Mouse (Mus musculus) limb, embryonic 10.5 days (tissue): ENCODE data around the gene Rpl35. TPM values are rescaled to one million over a fixed set of nuclear protein-coding genes. Genes with fewer than 3 reads are reported as not detected.
"Not testable (repeated sequence)": the region's sequence is repeated elsewhere in the genome, so short reads cannot be mapped to it uniquely, and the experiment has no call there.

Experiments
- DNase-seq: peaks from one replicate; pipeline ENCODE4 v3.0.0-alpha.2; 2017; ENCODE audit warnings: low spot score
- H3K27ac ChIP-seq: fragments of 300-500 bp; sonication (generic); 2 replicates; pipeline ENCODE4 v1.5.1; 2016; ENCODE audit warnings: mild to moderate bottlenecking
- H3K27me3 ChIP-seq: fragments of 300-500 bp; sonication (generic); 2 replicates; pipeline ENCODE4 v1.6.1; 2016; ENCODE audit warnings: low read depth, mild to moderate bottlenecking; ENCODE audit not compliant: poor library complexity, severe bottlenecking
- H3K36me3 ChIP-seq: fragments of 300-500 bp; sonication (generic); 2 replicates; pipeline ENCODE4 v1.6.1; 2016; ENCODE audit warnings: mild to moderate bottlenecking, moderate library complexity
- H3K4me1 ChIP-seq: fragments of 300-500 bp; sonication (generic); 2 replicates; pipeline ENCODE4 v1.6.1; 2016
- H3K4me3 ChIP-seq: fragments of 300-500 bp; sonication (generic); 2 replicates; pipeline ENCODE4 v1.5.1; 2016; ENCODE audit warnings: mild to moderate bottlenecking, moderate library complexity
- H3K9me3 ChIP-seq: fragments of 300-500 bp; sonication (generic); replicated peaks from 2 replicates; pipeline ENCODE4 v1.6.1; 2016; ENCODE audit warnings: mild to moderate bottlenecking
- WGBS: fragments of 180-500 bp; shearing (Covaris S2); methylation state at CpG from one replicate; pipeline ENCODE4 v1.1.7; 2016; 5-methylcytosine and 5-hydroxymethylcytosine counted together
- polyA plus RNA-seq: library from polyadenylated mRNA; unstranded; fragments of >200 nt; fragmentation: Nextera tagmentation; extraction: Ambion mirVana; gene quantifications from 2 replicates; pipeline ENCODE4 v1.2.1, GENCODE M21; 2016

Gene Rpl35
- 939 and 1,103 TPM in 2 replicates for polyA plus RNA-seq

- 12% methylated on average over 15 of the region's 15 CpGs for WGBS
- H3K27me3 ChIP-seq, result no peaks in the 10 kb centered on the region
- DNase-seq, result no peak
- peak within 1 kb of the TSS; percentile 93 for H3K27ac ChIP-seq
- peak within 1 kb of the TSS; percentile 76 for H3K4me3 ChIP-seq
- H3K9me3 ChIP-seq, result no peaks in the 10 kb centered on the region
- H3K4me1 ChIP-seq, result peaks cover 45% of the 10 kb centered on the region
- H3K36me3 ChIP-seq, result peaks cover 39% of the 10 kb centered on the region
Measured at GRCm38 (mm10) chr2:39005574-39006079, at the start of gene Rpl35. TSS of gene Rpl35 (minus strand) at chr2:39005624.

GRCm38 (mm10) chr2:39048515-39048914 lies 43.1 kb upstream of the Rpl35 start:
- Histone ChIP-seq H3K27me3 (no peaks in the 10 kb centered on the region), H3K36me3 (peaks cover 94% of the 10 kb centered on the region), H3K4me1 (no peaks in the 10 kb centered on the region), H3K27ac (no peak overlapping the region), H3K4me3 (no peak overlapping the region), H3K9me3 (no peaks in the 10 kb centered on the region)
- no peak for DNase-seq
- WGBS, result 98% methylated on average over 1 of the region's 1 CpGs

- peaks cover 83% of the 10 kb centered on the region for H3K36me3 ChIP-seq
- H3K27ac ChIP-seq, result no peak overlapping the region
- no peak overlapping the region for H3K4me3 ChIP-seq
- WGBS, result 97% methylated on average over 1 of the region's 1 CpGs
- H3K9me3 ChIP-seq, result no peaks in the 10 kb centered on the region
- H3K27me3 ChIP-seq, result no peaks in the 10 kb centered on the region
- H3K4me1 ChIP-seq, result no peaks in the 10 kb centered on the region
- DNase-seq, result no peak
Measured at GRCm38 (mm10) chr2:39040215-39040614, 34.8 kb upstream of the Rpl35 start.

- H3K36me3 ChIP-seq, result peaks cover 87% of the 10 kb centered on the region
Measured at GRCm38 (mm10) chr2:39031611-39032010, 26.2 kb upstream of the Rpl35 start.

GRCm38 (mm10) chr2:39020004-39020403 lies 14.6 kb upstream of the Rpl35 start:
- H3K9me3 ChIP-seq, result no peaks in the 10 kb centered on the region
- no peak overlapping the region for H3K4me3 ChIP-seq
- no peaks in the 10 kb centered on the region for H3K27me3 ChIP-seq
- no peak for DNase-seq
- 100% methylated on average over 1 of the region's 1 CpGs for WGBS
- no peak overlapping the region for H3K27ac ChIP-seq
- no peaks in the 10 kb centered on the region for H3K4me1 ChIP-seq
- H3K36me3 ChIP-seq, result peaks cover 92% of the 10 kb centered on the region

More at GRCm38 (mm10) chr2:39031611-39032010, 26.2 kb upstream of the Rpl35 start:
- H3K4me3 ChIP-seq, result no peak overlapping the region
- H3K27ac ChIP-seq, result no peak overlapping the region
- H3K27me3 ChIP-seq, result no peaks in the 10 kb centered on the region
- H3K9me3 ChIP-seq, result no peaks in the 10 kb centered on the region
- no peak for DNase-seq
- 87% methylated on average over 1 of the region's 1 CpGs for WGBS
- no peaks in the 10 kb centered on the region for H3K4me1 ChIP-seq

GRCm38 (mm10) chr2:39016581-39016980 lies 11.2 kb upstream of the Rpl35 start:
- no peak for DNase-seq
- Histone ChIP-seq H3K4me3 (no peak overlapping the region), H3K27me3 (no peaks in the 10 kb centered on the region), H3K4me1 (no peaks in the 10 kb centered on the region), H3K36me3 (peaks cover 94% of the 10 kb centered on the region), H3K9me3 (no peaks in the 10 kb centered on the region), H3K27ac (no peak overlapping the region)
- WGBS, result 84% methylated on average over 3 of the region's 3 CpGs

GRCm38 (mm10) chr2:39012768-39013279 lies 7.4 kb upstream of the Rpl35 start:
- no peaks in the 10 kb centered on the region for H3K27me3 ChIP-seq
- no peak overlapping the region for H3K4me3 ChIP-seq
- no peak overlapping the region for H3K27ac ChIP-seq
- H3K36me3 ChIP-seq, result peaks cover 72% of the 10 kb centered on the region
- no peak for DNase-seq
- peaks cover 14% of the 10 kb centered on the region for H3K4me1 ChIP-seq
- WGBS, result 92% methylated on average over 7 of the region's 7 CpGs
- no peaks in the 10 kb centered on the region for H3K9me3 ChIP-seq

- no peaks in the 10 kb centered on the region for H3K9me3 ChIP-seq
- peaks cover 17% of the 10 kb centered on the region for H3K4me1 ChIP-seq
- no peaks in the 10 kb centered on the region for H3K27me3 ChIP-seq
- WGBS, result 93% methylated on average over 3 of the region's 3 CpGs
- no peak overlapping the region for H3K4me3 ChIP-seq
- no peak for DNase-seq
- no peak overlapping the region for H3K27ac ChIP-seq
- H3K36me3 ChIP-seq, result peaks cover 64% of the 10 kb centered on the region
Measured at GRCm38 (mm10) chr2:39011971-39012370, 6.5 kb upstream of the Rpl35 start.

GRCm38 (mm10) chr2:39011264-39011663 lies 5.8 kb upstream of the Rpl35 start:
- no peaks in the 10 kb centered on the region for H3K9me3 ChIP-seq
- H3K4me1 ChIP-seq, result peaks cover 20% of the 10 kb centered on the region
- H3K4me3 ChIP-seq, result no peak overlapping the region
- no peak for DNase-seq
- no peaks in the 10 kb centered on the region for H3K27me3 ChIP-seq
- H3K36me3 ChIP-seq, result peaks cover 57% of the 10 kb centered on the region
- no peak overlapping the region for H3K27ac ChIP-seq

- not testable (repeated sequence) for DNase-seq, H3K4me3 ChIP-seq, H3K27me3 ChIP-seq, H3K27ac ChIP-seq, H3K9me3 ChIP-seq
- 99% methylated on average over 5 of the region's 5 CpGs for WGBS
- Histone ChIP-seq H3K4me1 (peaks cover 28% of the 10 kb centered on the region), H3K36me3 (peaks cover 45% of the 10 kb centered on the region)
Measured at GRCm38 (mm10) chr2:39010144-39010543, 4.7 kb upstream of the Rpl35 start.

- Histone ChIP-seq H3K9me3 (no peaks in the 10 kb centered on the region), H3K36me3 (peaks cover 36% of the 10 kb centered on the region), H3K4me1 (peaks cover 32% of the 10 kb centered on the region), H3K4me3 (peak overlapping the region; percentile 98), H3K27me3 (no peaks in the 10 kb centered on the region), H3K27ac (peak overlapping the region; percentile 90)
- no peak for DNase-seq
- WGBS, result 33% methylated on average over 3 of the region's 3 CpGs
Measured at GRCm38 (mm10) chr2:39008954-39009365, 3.5 kb upstream of the Rpl35 start.

GRCm38 (mm10) chr2:39008350-39008851 lies 3.0 kb upstream of the Rpl35 start:
- Histone ChIP-seq H3K27me3 (no peaks in the 10 kb centered on the region), H3K36me3 (peaks cover 36% of the 10 kb centered on the region), H3K9me3 (no peaks in the 10 kb centered on the region), H3K27ac (peak overlapping the region; percentile 90), H3K4me1 (peaks cover 38% of the 10 kb centered on the region), H3K4me3 (peak overlapping the region; percentile 98)
- WGBS, result 2% methylated on average over 25 of the region's 25 CpGs
- no peak for DNase-seq

- Histone ChIP-seq H3K9me3 (no peaks in the 10 kb centered on the region), H3K27me3 (no peaks in the 10 kb centered on the region), H3K4me1 (peaks cover 43% of the 10 kb centered on the region), H3K4me3 (peak overlapping the region; percentile 98), H3K36me3 (peaks cover 36% of the 10 kb centered on the region), H3K27ac (peak overlapping the region; percentile 90)
- 0% methylated on average over 43 of the region's 44 CpGs for WGBS
- peak; percentile 98 for DNase-seq
Measured at GRCm38 (mm10) chr2:39007865-39008264, 2.4 kb upstream of the Rpl35 start.
